Mouse (Mus musculus) forebrain, embryonic 14.5 days (tissue): ENCODE data around the gene Mttp. TPM values are rescaled to one million over a fixed set of nuclear protein-coding genes. Genes with fewer than 3 reads are reported as not detected.
A peak's percentile ranks its signal among the peaks of the same experiment; 100 is the strongest.

Experiments used
- ATAC-seq: fragments of 200-750 bp; cut with Nextera tagmentation; 2 replicates; pipeline ENCODE4 v1.8.0; 2017; ENCODE audit warnings: mild to moderate bottlenecking, moderate library complexity
- DNase-seq: peaks from one replicate; pipeline ENCODE4 v3.0.0-alpha.2; 2015; ENCODE audit warnings: low spot score
- H3K27ac ChIP-seq: fragments of 300-500 bp; sonication (generic); 2 replicates; pipeline ENCODE4 v1.5.1; 2014; ENCODE audit warnings: low read depth, mild to moderate bottlenecking, control low read depth, low read length, moderate library complexity
- H3K27me3 ChIP-seq: fragments of 300-500 bp; sonication (generic); replicated peaks from 2 replicates; pipeline ENCODE4 v1.6.1; 2014; ENCODE audit warnings: low read length, control low read depth, mixed read lengths; ENCODE audit not compliant: control insufficient read depth, insufficient read depth
- H3K36me3 ChIP-seq: fragments of 300-500 bp; sonication (generic); 2 replicates; pipeline ENCODE4 v1.6.1; 2014; ENCODE audit warnings: low read length, control low read depth; ENCODE audit not compliant: control insufficient read depth, insufficient read depth
- H3K4me1 ChIP-seq: fragments of 300-500 bp; sonication (generic); 2 replicates; pipeline ENCODE4 v1.6.1; 2014; ENCODE audit warnings: antibody characterized with exemption, low read length, control low read depth; ENCODE audit not compliant: control insufficient read depth, insufficient read depth
- H3K4me2 ChIP-seq: fragments of 300-500 bp; sonication (generic); 2 replicates; pipeline ENCODE4 v1.6.1; 2014; ENCODE audit warnings: mild to moderate bottlenecking, control low read depth, low read length
- H3K4me3 ChIP-seq: fragments of 300-500 bp; sonication (generic); 2 replicates; pipeline ENCODE4 v1.5.1; 2014; ENCODE audit warnings: low read depth, low read length, control low read depth
- H3K9ac ChIP-seq: fragments of 300-500 bp; sonication (generic); 2 replicates; pipeline ENCODE4 v1.6.1; 2014; ENCODE audit warnings: mild to moderate bottlenecking, low read length, control low read depth, moderate library complexity
- H3K9me3 ChIP-seq: fragments of 300-500 bp; sonication (generic); replicated peaks from 2 replicates; pipeline ENCODE4 v1.6.1; 2016; ENCODE audit warnings: low read length, control low read depth, mixed read lengths; ENCODE audit not compliant: control insufficient read depth
- WGBS: fragments of 180-500 bp; shearing (Covaris S2); extraction: QIAGEN DNeasy Blood & Tissue Kit; methylation state at CpG from one replicate; pipeline ENCODE4 v1.1.7; 2014; 5-methylcytosine and 5-hydroxymethylcytosine counted together
- polyA plus RNA-seq: library from polyadenylated mRNA; unstranded; fragments of >200 nt; fragmentation: Nextera tagmentation; extraction: Ambion mirVana; gene quantifications from 2 replicates; pipeline ENCODE4 v1.2.1, GENCODE M21; 2014

Mttp gene
- polyA plus RNA-seq, 1 experiment from 2014 or later = 7.5 TPM

GRCm38 (mm10) chr3:138106887-138107286 lies 37.9 kb downstream of the Mttp start:
- ATAC-seq = no peak
- H3K9me3 ChIP-seq = no peaks in the 10 kb centered on the region
- no peak for DNase-seq
- H3K4me2 ChIP-seq = no peak overlapping the region
- H3K27ac ChIP-seq = no peak overlapping the region
- no peaks in the 10 kb centered on the region for H3K36me3 ChIP-seq
- no peaks in the 10 kb centered on the region for H3K27me3 ChIP-seq
- no peaks in the 10 kb centered on the region for H3K4me1 ChIP-seq
- 96% methylated on average over 10 of the region's 10 CpGs for WGBS
- no peak overlapping the region for H3K9ac ChIP-seq
- no peak overlapping the region for H3K4me3 ChIP-seq

- no peaks in the 10 kb centered on the region for H3K27me3 ChIP-seq
- H3K36me3 ChIP-seq = no peaks in the 10 kb centered on the region
- no peak overlapping the region for H3K9ac ChIP-seq
- H3K27ac ChIP-seq = no peak overlapping the region
- ATAC-seq (no peak), DNase-seq (no peak)
- H3K9me3 ChIP-seq = no peaks in the 10 kb centered on the region
- WGBS = 84% methylated on average over 5 of the region's 5 CpGs
- no peak overlapping the region for H3K4me3 ChIP-seq
- no peaks in the 10 kb centered on the region for H3K4me1 ChIP-seq
- no peak overlapping the region for H3K4me2 ChIP-seq
Observed at GRCm38 (mm10) chr3:138105056-138105455, 39.7 kb downstream of the Mttp start.

DNA sequence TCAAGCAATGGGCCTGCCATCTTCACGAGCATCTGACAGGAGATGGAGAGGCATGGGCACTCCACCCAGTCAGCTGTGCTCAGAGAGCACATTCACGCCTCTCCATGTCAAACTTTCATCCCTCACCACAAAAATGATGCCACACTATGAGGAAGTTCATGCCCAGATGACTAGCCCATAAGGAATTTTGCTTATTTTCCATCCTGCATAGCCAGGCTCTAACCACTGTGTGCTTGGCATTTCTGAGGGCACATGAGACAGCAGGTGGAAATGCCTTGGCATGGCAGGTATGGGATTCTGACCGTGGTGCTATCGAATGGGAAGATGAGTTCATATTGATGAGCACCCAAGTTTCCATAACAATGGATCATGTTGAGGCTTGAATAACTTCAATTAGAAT lies 41.1 kb downstream of the Mttp start:
- Histone ChIP-seq H3K9me3 (no peaks in the 10 kb centered on the region), H3K4me2 (no peak overlapping the region), H3K4me1 (no peaks in the 10 kb centered on the region), H3K9ac (no peak overlapping the region), H3K27ac (no peak overlapping the region), H3K27me3 (no peaks in the 10 kb centered on the region), H3K36me3 (no peaks in the 10 kb centered on the region), H3K4me3 (no peak overlapping the region)
- no peak for DNase-seq
- 92% methylated on average over 4 of the region's 4 CpGs for WGBS
- no peak for ATAC-seq

DNA sequence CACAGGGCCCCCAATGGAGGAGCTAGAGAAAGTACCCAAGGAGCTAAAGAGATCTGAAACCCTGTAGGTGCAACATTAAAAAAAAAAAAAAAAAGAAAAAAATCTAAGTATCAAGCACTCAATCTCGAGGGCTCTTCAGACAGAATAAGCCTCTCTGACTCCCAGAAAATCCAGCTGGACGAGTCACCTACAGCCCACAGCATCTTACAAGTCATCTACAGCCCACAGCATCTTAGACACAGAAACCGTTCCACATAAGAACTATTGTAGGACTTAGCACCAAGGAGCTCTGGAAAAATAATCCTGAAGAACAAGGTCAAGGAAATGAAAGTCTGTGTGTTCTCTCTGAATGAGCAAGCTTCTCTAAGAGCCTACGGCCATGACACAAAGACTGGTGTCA lies 42.8 kb downstream of the Mttp start:
- Histone ChIP-seq H3K27ac (no peak overlapping the region), H3K27me3 (no peaks in the 10 kb centered on the region), H3K9ac (no peak overlapping the region), H3K4me2 (no peak overlapping the region), H3K9me3 (no peaks in the 10 kb centered on the region), H3K4me3 (no peak overlapping the region), H3K4me1 (no peaks in the 10 kb centered on the region), H3K36me3 (no peaks in the 10 kb centered on the region)
- 82% methylated on average over 4 of the region's 4 CpGs for WGBS
- no peak for DNase-seq
- ATAC-seq = no peak

DNA sequence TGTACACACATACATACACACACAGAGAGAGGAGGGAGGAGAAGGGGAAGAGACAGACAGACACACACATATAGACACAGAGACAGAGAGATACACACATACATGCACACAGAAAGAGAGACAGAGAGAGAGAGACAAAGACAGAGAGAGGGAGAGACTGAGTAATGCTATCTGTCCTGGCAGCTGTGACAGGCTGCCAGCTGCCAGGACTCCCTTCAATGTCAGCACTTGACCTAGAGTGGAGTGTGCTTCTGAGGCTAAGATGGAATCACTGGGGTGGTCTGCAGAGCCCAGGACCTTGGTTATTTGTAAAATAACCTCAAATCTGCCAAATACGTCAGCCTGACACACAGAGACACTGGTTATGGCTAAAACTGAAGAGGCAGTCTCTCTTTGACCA lies 47.0 kb downstream of the Mttp start:
- Histone ChIP-seq H3K36me3 (no peaks in the 10 kb centered on the region), H3K4me3 (no peak overlapping the region), H3K27ac (no peak overlapping the region), H3K4me1 (no peaks in the 10 kb centered on the region), H3K9ac (no peak overlapping the region), H3K4me2 (no peak overlapping the region), H3K27me3 (no peaks in the 10 kb centered on the region), H3K9me3 (no peaks in the 10 kb centered on the region)
- DNase-seq (no peak), ATAC-seq (no peak; the same call in 1 of the 2 replicates)
- WGBS = 83% methylated on average over 1 of the region's 1 CpGs

DNA sequence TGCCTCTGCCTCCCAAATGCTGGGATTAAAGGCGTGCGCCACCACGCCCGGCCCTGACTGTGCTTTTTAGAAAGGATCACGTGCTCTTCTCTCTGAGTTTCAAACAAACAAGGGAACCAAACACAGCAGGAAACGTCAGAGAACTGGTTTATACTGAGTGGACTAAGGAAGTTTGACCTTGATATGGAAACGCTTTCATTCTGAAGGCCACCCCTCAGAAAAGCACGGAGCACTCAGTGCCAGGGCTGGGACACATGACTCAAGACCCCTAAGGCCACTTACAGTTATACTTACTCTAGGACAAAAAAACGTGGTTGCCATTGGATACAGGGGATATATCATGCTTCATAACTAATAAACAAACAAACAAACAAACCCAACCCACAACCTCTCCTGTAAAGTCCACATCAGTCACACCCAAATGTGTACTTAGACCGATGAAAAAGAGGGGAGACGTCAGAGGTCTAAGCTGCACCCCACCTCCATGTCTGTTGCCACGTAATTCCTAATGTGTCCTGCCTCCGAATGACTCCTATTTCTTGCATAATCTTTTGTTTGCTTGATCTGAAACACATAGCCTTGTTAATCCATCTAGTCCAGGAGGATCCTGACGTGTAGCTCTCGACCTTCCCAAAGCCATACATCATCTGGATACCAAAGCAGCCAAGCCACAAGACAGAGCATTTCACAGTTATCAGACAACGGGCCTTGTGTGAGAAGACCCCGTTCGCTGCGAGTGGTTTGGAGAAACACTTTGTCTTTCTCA lies 48.3 kb downstream of the Mttp start:
- Histone ChIP-seq H3K27me3 (no peaks in the 10 kb centered on the region), H3K4me3 (no peak overlapping the region), H3K9me3 (no peaks in the 10 kb centered on the region), H3K9ac (no peak overlapping the region), H3K4me2 (no peak overlapping the region), H3K36me3 (no peaks in the 10 kb centered on the region), H3K4me1 (no peaks in the 10 kb centered on the region), H3K27ac (no peak overlapping the region)
- DNase-seq = no peak
- peak; percentile 10; the same call in 1 of the 2 replicates for ATAC-seq
- 86% methylated on average over 19 of the region's 19 CpGs for WGBS

- DNase-seq = peak; percentile 78
- peak; percentile 65 for ATAC-seq
- Histone ChIP-seq H3K9me3 (no peaks in the 10 kb centered on the region), H3K27ac (peak overlapping the region; percentile 21; the same call in 1 of the 2 replicates), H3K36me3 (no peaks in the 10 kb centered on the region), H3K27me3 (no peaks in the 10 kb centered on the region), H3K4me1 (no peaks in the 10 kb centered on the region), H3K9ac (no peak overlapping the region), H3K4me2 (no peak overlapping the region), H3K4me3 (no peak overlapping the region)
- 52% methylated on average over 10 of the region's 10 CpGs for WGBS
Observed at GRCm38 (mm10) chr3:138095718-138096117, 49.0 kb downstream of the Mttp start.

DNA sequence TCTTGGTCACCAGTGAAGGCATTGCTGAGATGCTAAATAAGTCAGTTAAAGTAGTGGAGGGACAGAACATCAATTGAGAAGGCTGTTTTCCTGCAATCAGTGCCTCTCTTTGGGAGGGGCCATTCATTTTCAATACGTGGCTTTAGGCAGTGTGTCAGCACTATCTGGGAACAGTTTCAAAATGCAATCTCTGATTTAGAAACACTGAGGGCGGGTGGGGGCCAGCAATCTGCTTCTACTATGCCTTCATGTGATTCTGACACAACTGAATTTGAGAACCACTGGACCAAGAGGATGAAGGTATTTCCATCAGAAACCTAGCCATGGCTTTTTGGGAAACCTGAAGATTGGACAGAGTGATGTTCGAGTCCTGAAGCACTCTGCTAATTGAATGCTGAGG lies 49.5 kb downstream of the Mttp start:
- Histone ChIP-seq H3K27ac (no peak overlapping the region; the same call in 1 of the 2 replicates), H3K9ac (no peak overlapping the region), H3K27me3 (no peaks in the 10 kb centered on the region), H3K4me1 (no peaks in the 10 kb centered on the region), H3K4me2 (no peak overlapping the region), H3K4me3 (no peak overlapping the region), H3K9me3 (no peaks in the 10 kb centered on the region), H3K36me3 (no peaks in the 10 kb centered on the region)
- peak; percentile 33 for DNase-seq
- WGBS = 64% methylated on average over 3 of the region's 3 CpGs
- ATAC-seq = peak; percentile 32; the same call in 1 of the 2 replicates

DNA sequence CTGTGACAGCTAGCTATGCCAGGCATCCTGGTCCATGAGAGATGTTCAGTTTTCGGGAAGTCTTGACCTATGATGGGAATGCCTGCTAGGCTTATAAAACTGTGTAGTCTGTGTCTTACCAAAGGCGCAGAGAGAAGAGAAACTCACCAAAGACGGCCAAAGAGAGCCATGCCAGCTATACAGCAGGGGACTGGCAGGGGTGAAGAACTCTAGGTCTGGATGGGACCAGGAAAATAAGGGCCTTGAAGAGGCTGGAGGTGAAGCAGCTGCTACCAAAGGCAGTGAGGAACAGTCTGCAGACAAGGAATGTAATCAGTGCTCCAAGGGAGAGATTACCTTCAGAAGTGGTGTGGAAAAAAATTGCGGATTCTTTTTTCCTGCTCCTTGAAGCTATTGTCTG lies 60.9 kb downstream of the Mttp start:
- Histone ChIP-seq H3K36me3 (no peaks in the 10 kb centered on the region), H3K4me3 (no peak overlapping the region), H3K4me2 (no peak overlapping the region), H3K9me3 (no peaks in the 10 kb centered on the region), H3K9ac (no peak overlapping the region), H3K4me1 (no peaks in the 10 kb centered on the region), H3K27ac (no peak overlapping the region), H3K27me3 (no peaks in the 10 kb centered on the region)
- WGBS = 66% methylated on average over 4 of the region's 4 CpGs
- DNase-seq = no peak
- no peak for ATAC-seq
